Mouse (Mus musculus): ENCODE data around the gene Coasy. TPM values are rescaled to one million over a fixed set of nuclear protein-coding genes. Genes with fewer than 3 reads are reported as not detected.

The Coasy gene
- 47.4 and 55.8 TPM in 2 replicates for polyA plus RNA-seq (2012; rRNA removed)

DNA sequence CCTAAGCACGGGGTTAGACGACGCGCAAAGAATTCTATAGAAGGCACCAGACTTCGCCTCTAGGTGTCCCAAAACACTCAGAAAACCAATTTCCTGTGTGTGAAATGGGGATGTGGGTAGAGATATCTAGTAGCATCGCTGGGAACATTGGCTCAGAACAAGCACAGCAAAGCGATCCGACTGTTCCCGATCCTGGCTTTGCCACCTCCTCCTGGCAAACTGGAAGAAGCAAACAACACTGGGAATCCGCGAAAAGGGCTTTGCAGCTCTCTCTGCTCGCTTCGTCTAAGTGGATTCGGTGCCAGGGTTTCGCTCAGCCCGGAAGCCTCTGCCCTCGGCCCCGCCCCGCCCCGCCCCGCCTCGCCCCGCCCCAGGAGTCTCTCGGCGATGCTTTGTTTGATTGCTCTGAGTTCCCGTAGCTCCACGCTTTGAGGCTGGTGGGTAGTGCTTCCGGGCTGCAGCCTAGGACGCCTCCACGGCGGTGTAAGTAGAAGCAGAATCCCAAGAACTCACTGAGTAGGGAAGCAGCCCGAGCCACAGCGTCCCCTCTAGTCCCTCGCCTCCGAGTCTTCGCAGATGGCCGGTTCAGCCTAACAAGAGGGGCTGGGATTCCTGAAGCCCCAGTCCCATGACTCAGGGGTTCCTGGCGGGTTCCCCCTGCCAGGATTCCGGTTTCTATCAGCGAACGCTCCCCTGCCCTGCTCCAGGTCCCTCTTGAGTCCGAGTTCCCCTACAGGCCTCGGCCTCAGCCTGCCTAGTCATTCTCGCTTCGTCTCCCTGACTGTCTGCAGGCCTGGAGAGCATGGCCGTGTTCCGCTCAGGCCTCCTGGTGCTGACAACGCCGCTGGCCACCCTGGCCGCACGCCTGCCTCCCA lies at the start of gene Coasy:
Gene Coasy (plus strand): TSS at position 358 of the 875 bp plus-strand sequence.

DNA sequence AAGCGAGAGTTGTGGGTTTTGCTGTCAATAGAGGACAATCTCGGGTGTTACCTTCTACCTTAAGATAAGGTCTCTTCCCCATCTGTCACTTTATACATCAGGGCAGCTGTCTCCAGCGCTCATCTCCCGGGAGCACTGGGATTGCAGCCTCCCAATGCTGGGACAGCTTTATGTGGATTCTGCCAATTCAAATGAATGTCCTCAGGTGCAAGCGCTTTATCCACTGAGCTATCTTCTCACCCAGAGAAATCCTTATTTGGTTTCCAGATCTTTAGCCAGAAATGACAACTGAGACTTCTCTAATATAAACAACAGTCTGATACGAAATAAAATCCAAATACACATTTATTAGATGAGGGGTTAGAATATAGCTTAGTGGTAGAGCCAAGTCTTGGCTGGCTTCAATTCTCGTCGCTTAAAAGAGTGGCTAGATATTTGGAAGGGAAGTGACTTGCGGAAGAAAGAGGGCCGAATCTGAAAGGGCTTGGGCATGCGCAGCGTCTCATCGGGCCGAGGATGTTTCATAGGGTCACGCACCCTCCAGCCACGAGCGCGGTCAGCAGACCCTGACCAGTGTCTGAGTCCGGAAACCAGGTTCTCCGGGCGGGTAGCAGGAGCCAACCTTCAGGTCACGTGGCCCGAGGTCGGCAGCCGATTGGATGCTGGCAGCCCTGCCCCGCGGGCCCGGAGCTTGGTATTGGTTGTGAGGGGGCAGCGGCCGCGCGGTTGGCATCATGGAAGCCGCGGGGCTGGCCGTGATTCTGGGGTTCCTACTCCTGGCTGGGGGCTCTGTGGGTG lies 12.8 kb upstream of the Coasy start, which contains the start of gene Naglu:
Gene Naglu (plus strand): TSS at position 622 of the 798 bp plus-strand sequence.

DNA sequence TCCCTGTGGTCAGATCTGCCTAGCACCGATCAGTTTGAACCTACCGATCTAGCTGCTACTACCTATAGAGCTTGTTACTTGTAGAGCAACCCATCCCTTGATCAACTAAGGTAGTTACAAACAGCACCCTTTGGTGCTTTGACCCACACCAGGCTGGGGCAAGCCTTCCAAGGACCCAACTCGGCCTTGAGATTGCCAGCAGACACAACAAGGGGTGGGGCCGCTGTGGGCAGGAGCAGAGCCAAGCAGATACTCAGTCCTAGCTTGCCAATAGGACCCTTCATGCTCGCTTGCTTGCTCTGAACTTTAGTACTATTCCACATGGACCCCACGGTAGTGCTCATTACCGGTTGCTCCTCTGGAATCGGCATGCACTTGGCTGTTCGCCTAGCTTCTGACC lies 4.2 kb upstream of the Coasy start, which contains the start of gene Hsd17b1:
Gene Hsd17b1 (plus strand): TSS at position 291 of the 400 bp plus-strand sequence.

DNA sequence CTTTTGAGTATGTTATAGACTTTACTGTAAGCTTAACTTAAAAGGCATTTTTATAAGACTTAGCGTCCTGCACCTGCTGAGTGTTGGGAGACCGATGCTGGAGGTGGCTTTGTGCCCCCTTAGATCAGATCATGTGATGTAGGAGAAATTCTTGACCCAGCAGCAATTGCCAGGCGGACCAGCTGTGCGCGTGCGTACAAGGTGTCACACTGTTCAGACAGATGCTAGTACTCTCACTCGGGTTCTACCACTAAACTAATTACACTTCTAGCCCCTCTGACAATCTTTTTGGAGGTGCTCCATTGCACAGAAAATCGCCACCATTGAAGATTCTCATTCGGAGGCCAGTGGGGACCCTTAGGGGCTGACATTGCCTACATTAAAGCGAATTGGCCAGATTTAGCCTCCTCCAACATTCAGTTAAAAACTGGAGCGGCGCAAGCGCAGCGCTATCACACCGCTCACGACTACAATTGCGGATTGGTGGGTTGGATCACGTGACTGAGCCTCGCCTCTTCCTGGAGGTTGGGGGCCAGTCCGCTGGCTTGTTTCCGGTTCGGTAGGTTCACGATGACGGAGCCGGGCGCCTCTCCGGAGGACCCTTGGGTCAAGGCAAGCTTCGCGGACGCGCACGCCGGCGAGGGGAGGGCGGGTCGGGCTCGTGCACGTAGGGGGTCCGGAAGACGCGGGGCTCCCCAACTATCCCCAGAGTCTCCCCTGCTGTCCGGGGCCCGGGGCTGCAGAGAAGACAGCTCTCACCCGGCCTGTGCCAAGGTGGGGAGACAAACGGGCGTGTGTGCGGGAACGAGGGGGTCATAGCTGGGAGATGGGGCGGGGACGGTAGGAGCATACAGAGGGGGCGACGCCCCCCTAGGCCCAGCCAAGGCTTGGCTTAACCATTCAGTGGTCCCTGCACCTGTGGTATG lies 4.7 kb downstream of the Coasy start, which contains the start of gene Mlx:
Gene Mlx (plus strand): TSS at position 522 of the 926 bp plus-strand sequence.

DNA sequence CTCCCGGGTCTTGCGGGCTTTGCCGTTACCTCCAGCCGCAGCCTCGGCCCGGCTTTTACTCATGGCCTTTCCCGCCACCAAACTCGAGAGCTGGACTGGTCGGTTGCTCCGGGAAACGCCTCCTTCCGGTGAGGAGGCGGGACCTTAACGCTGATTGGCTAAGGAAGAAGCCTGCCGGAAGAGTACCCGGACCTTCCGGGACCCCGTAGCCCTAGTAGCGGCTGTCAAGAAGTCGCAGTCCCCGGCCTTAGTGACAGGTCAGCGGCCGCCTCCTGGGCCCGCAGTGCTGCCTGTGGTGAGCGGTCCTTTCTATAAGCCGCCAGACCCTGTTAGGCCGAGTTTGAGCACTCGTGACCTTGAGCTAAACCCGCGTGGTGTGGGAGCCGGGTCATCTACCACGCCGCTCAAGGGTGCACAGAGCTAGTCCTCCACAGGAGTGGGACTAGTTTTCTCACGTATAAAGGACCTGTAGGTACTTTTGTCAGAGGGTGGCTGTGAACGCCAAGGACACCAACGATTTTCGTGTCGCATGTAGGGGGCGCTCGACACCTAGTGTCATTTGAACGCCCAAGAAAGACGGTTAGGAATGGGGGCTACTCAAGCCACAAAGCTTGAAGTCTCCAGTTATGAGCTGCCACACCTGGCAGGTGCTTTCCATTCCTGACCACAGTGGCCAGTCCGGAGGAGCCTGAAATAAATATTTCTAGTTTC lies 13.1 kb downstream of the Coasy start, which contains the start of gene Psmc3ip:
Gene Psmc3ip (minus strand): TSS at position 123 of the 711 bp plus-strand sequence.

DNA sequence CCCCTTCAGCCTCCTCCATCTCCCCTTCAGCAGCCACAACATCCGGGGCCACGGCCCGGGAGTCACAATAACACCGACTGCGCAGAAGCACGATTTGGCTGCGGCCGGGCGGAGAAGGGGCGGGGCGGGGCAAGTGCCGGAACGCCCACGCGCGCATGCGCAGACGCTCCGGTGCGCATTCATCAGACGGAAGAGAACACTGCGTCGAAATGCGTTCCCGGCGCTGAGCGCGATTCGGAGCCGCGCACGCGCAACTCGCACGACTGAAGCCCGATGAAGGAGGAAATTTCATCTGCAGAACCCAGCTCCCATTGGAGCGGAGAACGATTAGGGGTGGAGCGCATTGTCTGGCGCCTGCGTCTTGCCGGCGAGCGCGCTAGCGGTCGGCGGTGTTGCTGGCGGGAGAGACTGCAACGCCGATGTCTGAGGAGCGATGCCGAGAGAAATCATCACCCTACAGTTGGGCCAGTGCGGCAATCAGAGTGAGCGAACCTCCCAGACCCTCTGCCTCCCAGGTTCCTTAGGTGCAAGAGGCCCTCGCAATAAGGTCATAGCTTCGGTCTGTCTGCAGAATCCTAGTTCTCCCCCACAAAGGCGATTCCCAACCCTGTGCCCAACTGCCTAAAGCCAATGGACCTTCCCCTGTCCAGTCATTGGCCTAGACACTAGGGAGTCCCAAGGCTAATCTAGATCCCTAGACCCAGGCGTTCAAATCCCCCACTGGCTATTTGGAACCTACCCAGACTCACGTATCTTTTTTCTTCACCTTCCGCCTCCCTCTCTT lies 37.6 kb downstream of the Coasy start, which contains the start of the genes Retreg3 and Tubg1:
Gene Retreg3 (minus strand): TSS at position 133 of the 784 bp plus-strand sequence.
Gene Tubg1 (plus strand): TSS at position 178 of the 784 bp plus-strand sequence.

Other genes with a start within 250 kb of the Coasy start
- gene Stat5b, start 231.8 kb upstream of the Coasy start, polyA plus RNA-seq (2012; rRNA removed) = 17.7 and 20.0 TPM in 2 replicates
- 14.7 and 15.0 TPM in 2 replicates for gene Stat5a, start 223.2 kb upstream of the Coasy start, polyA plus RNA-seq (2012; rRNA removed)
- 81.1 and 88.3 TPM in 2 replicates for gene Stat3, start 143.0 kb upstream of the Coasy start, polyA plus RNA-seq (2012; rRNA removed)
- gene Cavin1, start 111.7 kb upstream of the Coasy start, polyA plus RNA-seq (2012; rRNA removed) = 113 and 115 TPM in 2 replicates
- 55.1 and 69.7 TPM in 2 replicates for gene Atp6v0a1, start 73.1 kb upstream of the Coasy start, polyA plus RNA-seq (2012; rRNA removed)
- 43.0 and 43.7 TPM in 2 replicates for gene Naglu, start 12.6 kb upstream of the Coasy start, polyA plus RNA-seq (2012; rRNA removed)
- gene Hsd17b1, start 4.2 kb upstream of the Coasy start, polyA plus RNA-seq (2012; rRNA removed) = 0.41 and 0.91 TPM in 2 replicates
- gene Mlx, start 4.7 kb downstream of the Coasy start, polyA plus RNA-seq (2012; rRNA removed) = 80.5 and 109 TPM in 2 replicates
- gene Psmc3ip, start 12.9 kb downstream of the Coasy start, polyA plus RNA-seq (2012; rRNA removed) = 1.1 and 1.2 TPM in 2 replicates
- 67.8 and 73.7 TPM in 2 replicates for gene Retreg3, start 37.3 kb downstream of the Coasy start, polyA plus RNA-seq (2012; rRNA removed)
- 12.8 and 14.3 TPM in 2 replicates for gene Tubg1, start 37.4 kb downstream of the Coasy start, polyA plus RNA-seq (2012; rRNA removed)
- gene Tubg2, start 73.3 kb downstream of the Coasy start, polyA plus RNA-seq (2012; rRNA removed) = 3.8 and 4.6 TPM in 2 replicates
- gene Cntnap1, start 88.0 kb downstream of the Coasy start, polyA plus RNA-seq (2012; rRNA removed) = 8.2 and 8.3 TPM in 2 replicates
- 47.1 and 53.0 TPM in 2 replicates for gene Plekhh3, start 88.8 kb downstream of the Coasy start, polyA plus RNA-seq (2012; rRNA removed)
- gene Ccr10, start 92.9 kb downstream of the Coasy start, polyA plus RNA-seq (2012; rRNA removed) = 8.8 and 15.4 TPM in 2 replicates
- gene Ezh1, start 143.9 kb downstream of the Coasy start, polyA plus RNA-seq (2012; rRNA removed) = 32.4 and 34.9 TPM in 2 replicates
- gene Ramp2, start 163.5 kb downstream of the Coasy start, polyA plus RNA-seq (2012; rRNA removed) = 35.2 and 41.7 TPM in 2 replicates
- gene Vps25, start 171.1 kb downstream of the Coasy start, polyA plus RNA-seq (2012; rRNA removed) = 115 and 129 TPM in 2 replicates
- 22.2 and 23.9 TPM in 2 replicates for gene Wnk4, start 178.0 kb downstream of the Coasy start, polyA plus RNA-seq (2012; rRNA removed)
- 0.54 and 0.91 TPM in 2 replicates for gene Cntd1, start 196.4 kb downstream of the Coasy start, polyA plus RNA-seq (2012; rRNA removed)
- gene Coa3, start 196.5 kb downstream of the Coasy start, polyA plus RNA-seq (2012; rRNA removed) = 727 and 839 TPM in 2 replicates
- 101 and 135 TPM in 2 replicates for gene Becn1, start 219.7 kb downstream of the Coasy start, polyA plus RNA-seq (2012; rRNA removed)
- 31.2 and 34.3 TPM in 2 replicates for gene Psme3, start 233.6 kb downstream of the Coasy start, polyA plus RNA-seq (2012; rRNA removed)
- gene Aoc2, start 242.5 kb downstream of the Coasy start, polyA plus RNA-seq (2012; rRNA removed) = 5.0 and 5.5 TPM in 2 replicates
- 22.5 and 22.8 TPM in 2 replicates for gene Aoc3, start 248.0 kb downstream of the Coasy start, polyA plus RNA-seq (2012; rRNA removed)